Mouse (Mus musculus): ENCODE data around the gene Gss. TPM values are rescaled to one million over a fixed set of nuclear protein-coding genes. Genes with fewer than 3 reads are reported as not detected.

The Gss gene
- polyA plus RNA-seq, 1 experiment = 55.3 TPM

DNA sequence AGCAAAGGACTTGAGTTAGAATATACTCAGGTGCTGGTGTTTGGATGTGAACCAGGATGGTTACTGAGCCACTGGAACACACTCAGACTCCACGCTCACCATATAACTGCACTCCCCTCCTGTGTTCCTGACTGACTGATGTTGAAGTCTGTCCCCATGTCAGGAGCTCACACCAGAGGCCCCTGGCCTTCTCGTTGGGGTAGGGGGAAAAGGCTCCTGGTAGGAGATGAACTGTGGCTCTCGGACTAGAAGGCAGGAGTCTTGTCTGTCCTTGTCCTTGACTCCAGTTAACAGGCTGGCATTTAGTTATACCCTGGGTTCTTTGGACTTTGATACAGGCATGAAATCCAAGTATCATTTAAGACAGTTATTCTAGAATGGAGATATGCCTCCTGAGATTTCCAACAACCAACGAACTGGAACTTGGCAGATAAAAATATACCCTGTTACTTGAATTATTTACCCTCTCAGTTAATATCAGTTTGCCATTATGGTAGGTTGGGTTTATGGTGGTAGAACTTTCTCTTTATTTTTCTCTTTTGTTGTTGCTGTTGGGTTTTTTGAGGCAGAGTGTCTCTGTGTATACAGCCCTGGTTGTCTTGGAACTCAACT is 10.1 kb downstream of the Gss start:
- Histone ChIP-seq H3ac (ENCODE audit: control insufficient read depth, insufficient read length) (no peak overlapping the region), H3K27me3 (ENCODE audit: control insufficient read depth, insufficient read depth, insufficient read length) (no peaks in the 10 kb centered on the region), H3K4me2 (ENCODE audit: low read depth) (no peak overlapping the region), H3K4me3 (no peak overlapping the region), H3K36me3 (ENCODE audit: control insufficient read depth, insufficient read depth) (peaks cover 10% of the 10 kb centered on the region), H3K79me2 (ENCODE audit: control insufficient read depth, insufficient read depth) (no peaks in the 10 kb centered on the region)
- no peak for TF ChIP-seq USF1 (IDR thresholded peaks at IDR 0.05; ENCODE audit: low read depth)
- no peak for TF ChIP-seq SRF (IDR thresholded peaks at IDR 0.05; ENCODE audit: control insufficient read depth, insufficient read length, low read depth)
- no peak for TF ChIP-seq POLR2AphosphoS2 (IDR thresholded peaks at IDR 0.05; ENCODE audit: insufficient read length, low read depth)
- TF ChIP-seq REST (IDR thresholded peaks at IDR 0.05; ENCODE audit: insufficient read depth, insufficient read length) = no peak
- no peak for TF ChIP-seq TCF3 (IDR thresholded peaks at IDR 0.05; ENCODE audit: insufficient read length, low read depth)
- no peak for TF ChIP-seq MYOG (IDR thresholded peaks at IDR 0.05; ENCODE audit: control insufficient read depth in 1 of 3, insufficient read depth in 1 of 3, insufficient read length in 2 of 3, low read depth in 2 of 3)
- TF ChIP-seq TCF12 (IDR thresholded peaks at IDR 0.05; ENCODE audit: insufficient read depth, poor library complexity, severe bottlenecking) = no peak
- TF ChIP-seq MAX (IDR thresholded peaks at IDR 0.05; ENCODE audit: low read depth) = no peak
- no peak for TF ChIP-seq CEBPB (IDR thresholded peaks at IDR 0.05; ENCODE audit: insufficient read depth, poor library complexity, severe bottlenecking)
- TF ChIP-seq POLR2A (IDR thresholded peaks at IDR 0.05; ENCODE audit: insufficient read length, low read depth) = no peak
- TF ChIP-seq MYOD1 (IDR thresholded peaks at IDR 0.05; ENCODE audit: control insufficient read depth in 1 of 3, insufficient read length in 2 of 3, low read depth in 2 of 3) = no peak
- TF ChIP-seq E2F4 (IDR thresholded peaks at IDR 0.05; ENCODE audit: insufficient read depth) = no peak

DNA sequence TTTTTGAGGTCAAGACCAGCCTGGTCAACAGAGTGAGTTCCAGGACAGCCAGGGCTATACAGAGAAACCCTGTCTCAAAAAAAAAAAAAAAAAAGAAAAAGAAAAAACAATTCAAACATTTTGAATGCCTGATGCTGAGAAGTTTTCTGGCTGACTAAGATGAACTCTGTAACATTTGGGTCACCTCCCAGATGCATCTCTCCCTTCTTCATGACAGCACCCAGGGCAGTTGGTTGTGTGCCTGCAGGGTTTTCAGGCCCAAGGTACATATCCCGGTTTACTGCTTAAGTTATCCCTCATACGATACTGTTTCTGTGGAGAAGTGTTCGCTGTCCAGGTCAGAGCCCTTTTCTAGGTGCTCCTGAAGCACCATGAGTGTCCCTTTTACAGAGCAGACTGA is 12.3 kb downstream of the Gss start:
- no peaks in the 10 kb centered on the region for H3K79me2 ChIP-seq (ENCODE audit: control insufficient read depth, insufficient read depth)
- H3K36me3 ChIP-seq (ENCODE audit: control insufficient read depth, insufficient read depth) = peaks cover 5% of the 10 kb centered on the region
- TF ChIP-seq TCF3 (IDR thresholded peaks at IDR 0.05; ENCODE audit: insufficient read length, low read depth) (no peak), POLR2A (IDR thresholded peaks at IDR 0.05; ENCODE audit: insufficient read length, low read depth) (no peak), CEBPB (IDR thresholded peaks at IDR 0.05; ENCODE audit: insufficient read depth, poor library complexity, severe bottlenecking) (no peak), E2F4 (IDR thresholded peaks at IDR 0.05; ENCODE audit: insufficient read depth) (no peak), MAX (IDR thresholded peaks at IDR 0.05; ENCODE audit: low read depth) (no peak), TCF12 (IDR thresholded peaks at IDR 0.05; ENCODE audit: insufficient read depth, poor library complexity, severe bottlenecking) (no peak), POLR2AphosphoS2 (IDR thresholded peaks at IDR 0.05; ENCODE audit: insufficient read length, low read depth) (no peak), MYOG (IDR thresholded peaks at IDR 0.05; ENCODE audit: control insufficient read depth in 1 of 3, insufficient read depth in 1 of 3, insufficient read length in 2 of 3, low read depth in 2 of 3) (no peak), REST (IDR thresholded peaks at IDR 0.05; ENCODE audit: insufficient read depth, insufficient read length) (no peak), USF1 (IDR thresholded peaks at IDR 0.05; ENCODE audit: low read depth) (no peak)
- H3K4me3 ChIP-seq = no peak overlapping the region
- no peak overlapping the region for H3ac ChIP-seq (ENCODE audit: control insufficient read depth, insufficient read length)
- H3K4me2 ChIP-seq (ENCODE audit: low read depth) = no peak overlapping the region
- H3K27me3 ChIP-seq (ENCODE audit: control insufficient read depth, insufficient read depth, insufficient read length) = no peaks in the 10 kb centered on the region

GRCm38 (mm10) chr2:155576656-155577055 is 16.0 kb downstream of the Gss start:
- no peak overlapping the region for H3ac ChIP-seq (ENCODE audit: control insufficient read depth, insufficient read length)
- no peak overlapping the region for H3K4me2 ChIP-seq (ENCODE audit: low read depth)
- H3K36me3 ChIP-seq (ENCODE audit: control insufficient read depth, insufficient read depth) = peaks cover 12% of the 10 kb centered on the region
- no peaks in the 10 kb centered on the region for H3K27me3 ChIP-seq (ENCODE audit: control insufficient read depth, insufficient read depth, insufficient read length)
- H3K4me3 ChIP-seq = no peak overlapping the region
- no peaks in the 10 kb centered on the region for H3K79me2 ChIP-seq (ENCODE audit: control insufficient read depth, insufficient read depth)
- TF ChIP-seq CEBPB (IDR thresholded peaks at IDR 0.05; ENCODE audit: insufficient read depth, poor library complexity, severe bottlenecking) = no peak
- TF ChIP-seq REST (IDR thresholded peaks at IDR 0.05; ENCODE audit: insufficient read depth, insufficient read length) = no peak
- TF ChIP-seq MYOG (IDR thresholded peaks at IDR 0.05; ENCODE audit: control insufficient read depth in 1 of 3, insufficient read depth in 1 of 3, insufficient read length in 2 of 3, low read depth in 2 of 3) = no peak
- TF ChIP-seq SRF (IDR thresholded peaks at IDR 0.05; ENCODE audit: control insufficient read depth, insufficient read length, low read depth) = no peak
- TF ChIP-seq POLR2A (IDR thresholded peaks at IDR 0.05; ENCODE audit: insufficient read length, low read depth) = no peak
- no peak for TF ChIP-seq POLR2AphosphoS2 (IDR thresholded peaks at IDR 0.05; ENCODE audit: insufficient read length, low read depth)
- no peak for TF ChIP-seq TCF12 (IDR thresholded peaks at IDR 0.05; ENCODE audit: insufficient read depth, poor library complexity, severe bottlenecking)
- no peak for TF ChIP-seq TCF3 (IDR thresholded peaks at IDR 0.05; ENCODE audit: insufficient read length, low read depth)
- no peak for TF ChIP-seq USF1 (IDR thresholded peaks at IDR 0.05; ENCODE audit: low read depth)
- TF ChIP-seq E2F4 (IDR thresholded peaks at IDR 0.05; ENCODE audit: insufficient read depth) = no peak
- TF ChIP-seq MAX (IDR thresholded peaks at IDR 0.05; ENCODE audit: low read depth) = no peak
- no peak for TF ChIP-seq MYOD1 (IDR thresholded peaks at IDR 0.05; ENCODE audit: control insufficient read depth in 1 of 3, insufficient read length in 2 of 3, low read depth in 2 of 3)

DNA sequence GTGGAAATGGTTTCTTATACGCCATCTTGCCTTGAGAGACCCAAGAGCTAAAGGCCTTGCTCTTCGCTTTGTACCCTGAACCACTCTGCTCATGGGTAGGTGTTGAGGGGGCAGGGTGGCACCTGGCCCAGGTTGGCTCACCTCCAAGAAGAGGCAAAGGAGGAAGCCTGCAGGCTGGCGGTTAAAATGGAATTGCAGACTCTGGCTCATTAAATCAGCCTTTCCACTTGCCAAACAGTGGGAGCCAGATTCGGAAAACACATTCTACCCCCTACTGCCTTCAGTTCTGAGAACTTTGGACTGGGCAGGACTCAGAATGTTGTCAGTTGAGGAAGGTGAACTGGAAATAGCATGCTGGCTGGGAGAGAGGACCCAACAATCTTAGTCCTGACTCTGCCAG is 17.9 kb downstream of the Gss start:
- Histone ChIP-seq H3K4me3 (no peak overlapping the region), H3K79me2 (ENCODE audit: control insufficient read depth, insufficient read depth) (no peaks in the 10 kb centered on the region), H3K36me3 (ENCODE audit: control insufficient read depth, insufficient read depth) (peaks cover 19% of the 10 kb centered on the region), H3ac (ENCODE audit: control insufficient read depth, insufficient read length) (no peak overlapping the region), H3K4me2 (ENCODE audit: low read depth) (no peak overlapping the region), H3K27me3 (ENCODE audit: control insufficient read depth, insufficient read depth, insufficient read length) (no peaks in the 10 kb centered on the region)
- TF ChIP-seq TCF12 (IDR thresholded peaks at IDR 0.05; ENCODE audit: insufficient read depth, poor library complexity, severe bottlenecking) (no peak), TCF3 (IDR thresholded peaks at IDR 0.05; ENCODE audit: insufficient read length, low read depth) (no peak), MAX (IDR thresholded peaks at IDR 0.05; ENCODE audit: low read depth) (no peak), POLR2AphosphoS2 (IDR thresholded peaks at IDR 0.05; ENCODE audit: insufficient read length, low read depth) (no peak), SRF (IDR thresholded peaks at IDR 0.05; ENCODE audit: control insufficient read depth, insufficient read length, low read depth) (no peak), E2F4 (IDR thresholded peaks at IDR 0.05; ENCODE audit: insufficient read depth) (no peak)

DNA sequence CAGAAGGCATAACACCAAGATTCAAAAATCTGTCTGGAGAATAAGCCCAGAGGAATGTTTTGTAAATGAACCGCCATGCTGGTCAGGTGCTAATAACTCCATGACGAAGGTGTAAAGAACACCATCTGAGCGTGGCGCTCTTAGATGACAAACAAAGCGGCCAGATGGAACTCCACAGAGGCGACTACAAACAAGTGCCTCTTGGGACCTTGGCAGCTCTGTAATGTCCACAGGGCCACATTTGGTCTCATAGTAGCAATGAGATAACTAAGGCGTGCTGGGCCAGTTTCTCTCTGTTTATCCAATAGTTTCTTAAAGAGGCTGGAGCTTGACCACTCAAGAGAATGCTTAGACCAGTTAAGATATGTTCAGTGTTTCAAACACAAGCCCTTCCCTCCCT is 18.6 kb downstream of the Gss start:
- no peak for TF ChIP-seq TCF12 (IDR thresholded peaks at IDR 0.05; ENCODE audit: insufficient read depth, poor library complexity, severe bottlenecking)
- no peak overlapping the region for H3ac ChIP-seq (ENCODE audit: control insufficient read depth, insufficient read length)

More for the DNA sequence above, 18.6 kb downstream of the Gss start:
- Histone ChIP-seq H3K79me2 (ENCODE audit: control insufficient read depth, insufficient read depth) (no peaks in the 10 kb centered on the region), H3K4me3 (no peak overlapping the region), H3K4me2 (ENCODE audit: low read depth) (no peak overlapping the region), H3K27me3 (ENCODE audit: control insufficient read depth, insufficient read depth, insufficient read length) (no peaks in the 10 kb centered on the region), H3K36me3 (ENCODE audit: control insufficient read depth, insufficient read depth) (peaks cover 19% of the 10 kb centered on the region)

Measured in myocyte (in vitro differentiated cells).